Mouse (Mus musculus): ENCODE results near the gene Rbm19. TPM values are rescaled to one million over a fixed set of nuclear protein-coding genes. Genes with fewer than 3 reads are reported as not detected.

Rbm19 gene
- polyA plus RNA-seq, 1 experiment = 54.4 TPM

DNA sequence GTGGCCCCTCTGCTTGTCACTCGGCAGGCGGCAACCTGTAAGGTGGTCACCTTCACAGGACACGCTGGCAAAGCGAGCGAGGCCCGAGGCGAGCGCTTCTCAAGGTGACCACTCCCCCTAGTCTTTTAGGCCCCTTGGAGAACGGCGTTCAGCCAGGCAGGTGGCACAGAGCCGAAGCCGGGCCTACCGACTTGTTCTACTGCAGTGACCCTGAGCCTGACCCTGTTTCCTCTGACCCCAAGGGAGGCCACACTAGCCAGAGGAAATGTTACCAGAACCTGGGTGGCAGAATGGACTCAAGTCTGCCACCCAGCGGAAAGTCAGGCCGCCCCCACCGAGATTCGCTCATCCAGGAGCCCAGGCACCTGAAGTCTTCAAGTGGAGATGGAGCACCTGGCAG lies 94.9 kb downstream of the Rbm19 start:
- H3K4me3 ChIP-seq (ENCODE audit: insufficient read depth, poor library complexity, severe bottlenecking) = no peak overlapping the region
- no peaks in the 10 kb centered on the region for H3K79me3 ChIP-seq (ENCODE audit: low read depth)
- H3K36me3 ChIP-seq (ENCODE audit: control insufficient read depth, insufficient read depth) = no peaks in the 10 kb centered on the region
- H3K79me2 ChIP-seq (ENCODE audit: control insufficient read depth, insufficient read depth) = no peaks in the 10 kb centered on the region
- TF ChIP-seq FOSL1 (IDR thresholded peaks at IDR 0.05; ENCODE audit: insufficient read depth, low read length, poor library complexity, severe bottlenecking) (no peak), MAX (IDR thresholded peaks at IDR 0.05) (no peak), USF1 (IDR thresholded peaks at IDR 0.05; ENCODE audit: low read depth) (no peak), MYOG (IDR thresholded peaks at IDR 0.05; ENCODE audit: control insufficient read depth, extremely low read depth, insufficient read length) (no peak), CEBPB (IDR thresholded peaks at IDR 0.05; ENCODE audit: low read depth) (no peak), CTCF (IDR thresholded peaks at IDR 0.05; ENCODE audit: control insufficient read depth, insufficient read depth, insufficient read length) (no peak), MYOD1 (IDR thresholded peaks at IDR 0.05; ENCODE audit: control insufficient read depth, insufficient read length, low read depth) (no peak)
- peaks cover 40% of the 10 kb centered on the region for H3K27me3 ChIP-seq (ENCODE audit: control insufficient read depth, insufficient read depth, insufficient read length)
- H3ac ChIP-seq (ENCODE audit: control insufficient read depth, insufficient read length, low read depth) = no peak overlapping the region

DNA sequence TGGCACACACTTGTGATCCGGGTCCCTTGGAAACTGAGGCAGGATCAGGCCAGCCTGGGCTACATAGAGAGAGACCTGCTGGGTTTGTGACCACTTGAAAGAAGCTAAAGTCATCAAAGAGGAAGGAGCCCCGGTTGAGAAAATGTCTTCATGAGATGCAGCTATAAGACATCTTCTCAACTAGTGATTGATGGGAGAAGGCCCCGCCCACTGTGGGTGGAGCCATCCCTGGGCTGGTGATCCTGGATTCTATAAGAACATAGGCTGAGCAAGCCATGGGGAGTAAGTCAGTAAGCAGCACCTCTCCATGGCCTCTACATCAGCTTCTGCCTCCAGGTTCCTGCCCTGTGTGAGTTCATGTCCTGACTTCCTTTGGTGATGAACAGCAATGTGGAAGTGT lies 98.2 kb downstream of the Rbm19 start:
- Histone ChIP-seq H3K27me3 (ENCODE audit: control insufficient read depth, insufficient read depth, insufficient read length) (peaks cover 43% of the 10 kb centered on the region), H3K4me3 (ENCODE audit: insufficient read depth, poor library complexity, severe bottlenecking) (no peak overlapping the region), H3ac (ENCODE audit: control insufficient read depth, insufficient read length, low read depth) (no peak overlapping the region), H3K36me3 (ENCODE audit: control insufficient read depth, insufficient read depth) (no peaks in the 10 kb centered on the region), H3K79me3 (ENCODE audit: low read depth) (no peaks in the 10 kb centered on the region), H3K79me2 (ENCODE audit: control insufficient read depth, insufficient read depth) (no peaks in the 10 kb centered on the region)
- TF ChIP-seq MYOD1 (IDR thresholded peaks at IDR 0.05; ENCODE audit: control insufficient read depth, insufficient read length, low read depth) = no peak
- TF ChIP-seq CTCF (IDR thresholded peaks at IDR 0.05; ENCODE audit: control insufficient read depth, insufficient read depth, insufficient read length) = no peak
- no peak for TF ChIP-seq USF1 (IDR thresholded peaks at IDR 0.05; ENCODE audit: low read depth)
- TF ChIP-seq CEBPB (IDR thresholded peaks at IDR 0.05; ENCODE audit: low read depth) = no peak
- no peak for TF ChIP-seq FOSL1 (IDR thresholded peaks at IDR 0.05; ENCODE audit: insufficient read depth, low read length, poor library complexity, severe bottlenecking)
- no peak for TF ChIP-seq MYOG (IDR thresholded peaks at IDR 0.05; ENCODE audit: control insufficient read depth, extremely low read depth, insufficient read length)
- no peak for TF ChIP-seq MAX (IDR thresholded peaks at IDR 0.05)

DNA sequence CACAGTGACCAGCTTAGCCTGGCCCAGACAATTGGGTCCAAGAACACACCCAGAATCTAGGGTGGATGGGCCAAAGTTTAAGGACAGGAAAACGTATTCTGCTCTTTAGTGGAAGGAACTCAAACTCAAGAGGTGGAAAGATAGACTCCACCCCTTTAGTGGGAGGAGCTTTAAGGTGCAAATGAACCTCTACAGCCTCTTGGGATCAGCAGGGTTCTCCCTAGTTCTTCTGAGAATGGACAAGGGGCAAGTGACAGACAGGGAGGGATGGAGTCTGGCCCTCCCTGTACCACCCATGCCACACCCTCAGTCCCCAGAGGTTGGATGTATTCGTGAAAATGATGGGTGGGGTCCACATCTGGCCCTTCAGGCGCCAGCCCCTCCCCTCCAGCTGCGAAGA lies 105.0 kb downstream of the Rbm19 start:
- peaks cover 49% of the 10 kb centered on the region for H3K27me3 ChIP-seq (ENCODE audit: control insufficient read depth, insufficient read depth, insufficient read length)
- no peaks in the 10 kb centered on the region for H3K79me3 ChIP-seq (ENCODE audit: low read depth)
- no peak overlapping the region for H3ac ChIP-seq (ENCODE audit: control insufficient read depth, insufficient read length, low read depth)
- TF ChIP-seq CTCF (IDR thresholded peaks at IDR 0.05; ENCODE audit: control insufficient read depth, insufficient read depth, insufficient read length) = no peak
- no peak for TF ChIP-seq FOSL1 (IDR thresholded peaks at IDR 0.05; ENCODE audit: insufficient read depth, low read length, poor library complexity, severe bottlenecking)
- no peak for TF ChIP-seq MYOG (IDR thresholded peaks at IDR 0.05; ENCODE audit: control insufficient read depth, extremely low read depth, insufficient read length)
- no peak for TF ChIP-seq CEBPB (IDR thresholded peaks at IDR 0.05; ENCODE audit: low read depth)
- no peak for TF ChIP-seq MAX (IDR thresholded peaks at IDR 0.05)
- H3K79me2 ChIP-seq (ENCODE audit: control insufficient read depth, insufficient read depth) = no peaks in the 10 kb centered on the region
- H3K4me3 ChIP-seq (ENCODE audit: insufficient read depth, poor library complexity, severe bottlenecking) = no peak overlapping the region
- no peaks in the 10 kb centered on the region for H3K36me3 ChIP-seq (ENCODE audit: control insufficient read depth, insufficient read depth)

- H3K79me3 ChIP-seq (ENCODE audit: low read depth) = no peaks in the 10 kb centered on the region
- H3K36me3 ChIP-seq (ENCODE audit: control insufficient read depth, insufficient read depth) = no peaks in the 10 kb centered on the region
- peaks cover 63% of the 10 kb centered on the region for H3K27me3 ChIP-seq (ENCODE audit: control insufficient read depth, insufficient read depth, insufficient read length)
- H3ac ChIP-seq (ENCODE audit: control insufficient read depth, insufficient read length, low read depth) = no peak overlapping the region
- no peak for TF ChIP-seq CTCF (IDR thresholded peaks at IDR 0.05; ENCODE audit: control insufficient read depth, insufficient read depth, insufficient read length)
- no peak for TF ChIP-seq FOSL1 (IDR thresholded peaks at IDR 0.05; ENCODE audit: insufficient read depth, low read length, poor library complexity, severe bottlenecking)
- no peak for TF ChIP-seq MAX (IDR thresholded peaks at IDR 0.05)
- TF ChIP-seq USF1 (IDR thresholded peaks at IDR 0.05; ENCODE audit: low read depth) = no peak
- no peak for TF ChIP-seq MYOG (IDR thresholded peaks at IDR 0.05; ENCODE audit: control insufficient read depth, extremely low read depth, insufficient read length)
- TF ChIP-seq MYOD1 (IDR thresholded peaks at IDR 0.05; ENCODE audit: control insufficient read depth, insufficient read length, low read depth) = no peak
- TF ChIP-seq CEBPB (IDR thresholded peaks at IDR 0.05; ENCODE audit: low read depth) = no peak
- no peak overlapping the region for H3K4me3 ChIP-seq (ENCODE audit: insufficient read depth, poor library complexity, severe bottlenecking)
- H3K79me2 ChIP-seq (ENCODE audit: control insufficient read depth, insufficient read depth) = no peaks in the 10 kb centered on the region
Measured at GRCm38 (mm10) chr5:120225383-120225782, 109.1 kb downstream of the Rbm19 start.

DNA sequence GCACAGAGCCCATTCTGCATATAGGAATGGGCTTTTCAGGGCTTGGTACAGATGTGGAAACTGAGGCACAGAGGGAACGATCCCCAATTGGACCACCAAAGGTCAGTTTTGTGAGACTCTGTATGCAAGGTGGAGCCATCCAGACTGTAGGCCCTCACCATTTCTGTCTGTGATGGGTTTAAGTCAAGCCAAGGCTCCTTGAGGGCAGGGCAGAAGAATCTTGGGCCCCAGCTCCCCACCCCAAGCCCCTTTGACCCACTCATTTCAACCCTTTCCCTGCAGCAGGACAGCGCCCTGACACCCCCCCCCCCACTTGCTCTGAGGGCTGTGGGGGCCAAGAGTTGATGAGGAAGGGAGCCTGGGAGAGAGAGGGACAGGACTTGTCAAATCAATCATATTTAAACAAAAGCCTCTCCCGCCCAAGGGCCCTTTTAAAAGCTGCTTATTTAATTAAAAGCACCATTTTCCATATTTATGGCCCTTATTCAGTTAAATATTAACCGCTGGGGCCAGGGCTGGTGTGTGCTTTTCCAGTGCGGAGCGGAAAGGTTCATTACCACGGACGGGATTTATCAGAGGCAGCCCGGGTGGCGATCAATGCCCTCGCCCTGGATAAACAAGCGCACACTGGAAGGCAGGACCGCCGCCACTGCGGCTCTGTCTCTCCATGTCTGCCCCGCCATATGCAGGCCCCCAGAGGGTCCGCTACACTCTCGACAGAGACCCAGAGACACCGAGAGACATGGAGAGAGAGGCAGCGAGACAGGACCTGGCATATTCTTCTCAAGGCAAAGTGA lies 112.5 kb downstream of the Rbm19 start:
- TF ChIP-seq FOSL1 (IDR thresholded peaks at IDR 0.05; ENCODE audit: insufficient read depth, low read length, poor library complexity, severe bottlenecking) (no peak), USF1 (IDR thresholded peaks at IDR 0.05; ENCODE audit: low read depth) (no peak), CEBPB (IDR thresholded peaks at IDR 0.05; ENCODE audit: low read depth) (no peak), MAX (IDR thresholded peaks at IDR 0.05) (no peak)
- H3K4me3 ChIP-seq (ENCODE audit: insufficient read depth, poor library complexity, severe bottlenecking) = no peak overlapping the region
- H3K36me3 ChIP-seq (ENCODE audit: control insufficient read depth, insufficient read depth) = no peaks in the 10 kb centered on the region
- no peaks in the 10 kb centered on the region for H3K79me2 ChIP-seq (ENCODE audit: control insufficient read depth, insufficient read depth)
- no peaks in the 10 kb centered on the region for H3K79me3 ChIP-seq (ENCODE audit: low read depth)
- peaks cover 73% of the 10 kb centered on the region for H3K27me3 ChIP-seq (ENCODE audit: control insufficient read depth, insufficient read depth, insufficient read length)
- H3ac ChIP-seq (ENCODE audit: control insufficient read depth, insufficient read length, low read depth) = no peak overlapping the region
